Mouse (Mus musculus) lung, postnatal 0 days (tissue): ENCODE data around the gene Sult5a1.
A peak's percentile ranks its signal among the peaks of the same experiment; 100 is the strongest.

ENCODE experiments used
- CTCF ChIP-seq: IDR thresholded peaks from 2 replicates; pipeline ENCODE4 v1.5.1; 2016; ENCODE audit warnings: antibody characterized with exemption, mild to moderate bottlenecking
- EP300 ChIP-seq: IDR thresholded peaks from 2 replicates; pipeline ENCODE4 v1.6.1; 2016; ENCODE audit warnings: antibody characterized with exemption, mild to moderate bottlenecking, control low read depth

- TF ChIP-seq CTCF (peak; percentile 63), EP300 (no peak)
Measured at GRCm38 (mm10) chr8:123105553-123106326, 52.4 kb downstream of the Sult5a1 start.
